Mouse (Mus musculus): ENCODE data around the gene Neurod2.

Neurod2 gene

GRCm38 (mm10) chr11:98354445-98354844, 25.0 kb upstream of the Neurod2 start:
- DNase-seq (ENCODE audit: low spot score in 2 of 2): no peak

DNA sequence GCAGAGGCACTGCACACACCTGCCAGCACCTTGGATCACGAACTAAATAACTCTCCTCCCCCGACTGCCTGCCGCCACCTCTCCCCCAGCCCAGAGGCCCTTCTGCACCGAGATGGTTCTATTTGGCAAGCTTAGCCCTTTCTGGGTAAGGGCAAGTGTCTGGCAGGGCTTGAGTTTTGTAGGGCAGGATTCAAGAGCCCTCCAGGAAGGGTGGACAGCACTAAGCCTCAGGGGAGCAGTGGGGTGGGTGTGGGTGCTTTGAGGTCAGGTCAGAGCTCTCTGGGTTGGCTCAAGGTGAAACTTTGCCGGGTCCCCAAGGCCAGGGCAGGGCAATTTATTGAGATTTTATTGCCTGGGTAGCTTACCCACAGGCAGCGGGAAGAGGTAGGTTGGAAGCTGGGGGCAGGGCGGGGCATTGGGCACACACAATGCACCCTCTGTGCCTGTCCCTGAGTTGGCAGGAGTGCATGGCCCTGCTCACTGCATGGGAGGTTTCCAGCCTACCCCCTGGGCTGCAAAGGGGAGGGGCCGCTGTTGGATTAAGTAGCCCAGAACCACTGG, 24.3 kb upstream of the Neurod2 start:
- DNase-seq (ENCODE audit: low spot score in 2 of 2): no peak

GRCm38 (mm10) chr11:98352272-98352990, 23.0 kb upstream of the Neurod2 start:
- DNase-seq (ENCODE audit: low spot score in 2 of 2): no peak

DNA sequence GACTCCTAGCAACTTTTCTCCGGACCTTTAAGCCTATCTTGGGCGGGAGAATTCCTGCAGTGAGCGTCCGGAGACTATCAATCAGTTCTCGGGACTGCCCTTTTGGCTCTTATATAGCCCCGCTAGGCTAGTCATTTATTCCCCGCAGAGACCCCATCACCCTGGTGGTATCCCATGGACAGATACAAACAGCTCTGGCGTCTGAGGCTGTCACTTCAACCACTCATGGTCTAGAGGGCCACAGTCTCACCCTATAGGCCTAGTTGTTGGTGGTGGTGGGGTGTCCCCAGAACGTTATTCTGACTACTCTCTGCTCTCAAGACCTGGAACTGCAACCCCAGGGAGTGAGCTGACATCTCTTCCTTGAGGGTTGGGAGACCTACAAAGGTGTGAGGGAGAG, 19.9 kb upstream of the Neurod2 start:
- DNase-seq (ENCODE audit: low spot score in 2 of 2): no peak

DNA sequence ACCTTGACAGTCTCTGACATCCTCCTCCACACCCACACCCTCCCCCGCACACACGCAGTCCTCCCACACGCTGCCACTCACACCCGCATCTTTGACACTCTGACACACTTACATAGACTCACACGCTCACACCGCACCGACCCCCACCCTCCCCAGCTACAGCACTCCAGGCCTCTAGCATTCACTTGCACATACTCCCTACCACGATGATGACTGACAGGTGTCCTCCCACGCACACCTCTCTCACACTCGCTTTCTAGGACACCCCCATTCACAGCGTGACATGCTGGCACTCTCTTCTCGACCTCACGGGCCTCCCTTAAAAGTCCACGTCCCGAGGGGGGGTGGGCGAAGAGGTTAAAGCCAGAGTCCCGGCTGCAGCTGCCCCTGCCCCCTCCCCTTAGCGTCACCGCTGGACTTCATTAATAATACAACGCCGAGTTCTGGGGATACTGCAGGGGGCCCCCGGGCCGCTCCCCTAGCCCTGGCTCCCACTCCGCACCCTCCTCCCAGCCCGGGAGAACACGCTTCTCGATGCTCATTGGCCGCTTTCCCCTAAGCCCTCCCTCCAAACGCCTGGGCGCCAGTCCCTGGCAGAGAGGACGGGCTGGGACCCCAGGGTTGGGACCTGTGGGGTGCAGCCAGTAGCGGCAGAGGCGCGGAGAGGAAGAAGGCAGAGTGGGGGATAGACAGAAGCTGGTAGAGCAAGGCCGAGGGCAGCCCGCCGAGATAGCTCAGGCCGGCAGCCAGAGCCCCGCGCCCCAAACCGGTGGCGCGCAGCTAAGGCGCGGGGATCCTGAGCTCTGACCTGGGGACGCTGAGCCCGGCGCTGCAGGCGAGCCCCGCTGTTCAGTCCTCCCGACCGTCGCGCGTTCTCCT, 18.9 kb upstream of the Neurod2 start, which contains the start of gene Ppp1r1b:
Gene Ppp1r1b, plus strand, starts transcription at position 322 of the 879 bp plus-strand sequence.
- no peak for DNase-seq (ENCODE audit: low spot score in 2 of 2)

DNA sequence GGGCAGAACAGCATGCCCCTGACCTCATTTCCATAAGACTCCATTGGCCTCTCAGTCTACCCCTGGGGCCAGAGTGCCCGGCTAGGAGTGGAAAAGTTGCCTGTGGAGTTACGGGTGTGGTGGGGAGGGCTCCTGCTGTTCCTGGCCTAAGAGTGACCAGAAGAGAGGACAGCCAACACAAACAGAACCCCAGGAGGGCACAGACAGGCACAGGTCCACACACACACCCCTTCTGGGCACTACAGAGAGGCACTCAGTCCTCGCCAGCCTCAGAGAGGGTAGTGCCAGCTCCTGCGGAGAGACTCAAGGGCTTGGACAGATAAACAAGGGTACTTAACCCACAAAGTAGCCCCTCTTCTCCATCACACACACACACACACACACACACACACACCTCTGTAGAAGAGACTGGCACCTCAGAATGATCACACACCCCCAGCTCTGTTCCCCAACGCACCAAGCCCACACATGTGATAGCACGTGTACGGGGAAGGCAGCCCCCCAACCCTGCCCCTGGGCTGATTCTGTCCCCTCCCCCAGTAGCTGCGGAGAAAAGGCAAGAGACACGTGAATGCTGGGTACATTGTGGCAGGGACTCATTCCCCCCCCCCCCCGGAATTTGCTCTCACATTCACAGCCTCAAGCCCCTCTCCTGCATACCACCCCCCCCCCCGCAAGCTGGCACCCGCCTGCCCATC, 18.1 kb upstream of the Neurod2 start:
- no peak for DNase-seq (ENCODE audit: low spot score in 2 of 2)

GRCm38 (mm10) chr11:98346168-98346567, 16.7 kb upstream of the Neurod2 start:
- DNase-seq (ENCODE audit: low spot score in 2 of 2): no peak

DNA sequence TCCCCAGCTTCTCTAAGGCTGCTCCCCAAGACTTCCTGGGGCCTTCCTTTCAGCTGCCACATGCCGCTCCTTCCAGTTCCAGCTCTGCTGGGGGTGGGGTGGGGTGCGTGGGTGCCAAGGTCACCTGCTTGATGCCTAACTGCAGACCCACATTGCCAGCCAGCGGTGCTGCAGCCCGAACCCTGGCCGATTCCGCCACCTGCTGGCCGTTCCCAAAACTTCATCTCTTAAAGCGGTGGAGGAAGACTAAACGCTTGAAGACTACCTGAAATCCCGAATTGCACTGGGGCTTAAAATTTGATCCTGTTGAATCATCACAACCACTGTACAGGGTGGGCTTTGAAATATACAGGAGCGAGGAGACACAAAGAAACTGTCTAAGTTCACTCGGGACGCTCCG, 15.8 kb upstream of the Neurod2 start:
- peak; percentile 76 to 92 for DNase-seq (ENCODE audit: low spot score in 2 of 2)

DNA sequence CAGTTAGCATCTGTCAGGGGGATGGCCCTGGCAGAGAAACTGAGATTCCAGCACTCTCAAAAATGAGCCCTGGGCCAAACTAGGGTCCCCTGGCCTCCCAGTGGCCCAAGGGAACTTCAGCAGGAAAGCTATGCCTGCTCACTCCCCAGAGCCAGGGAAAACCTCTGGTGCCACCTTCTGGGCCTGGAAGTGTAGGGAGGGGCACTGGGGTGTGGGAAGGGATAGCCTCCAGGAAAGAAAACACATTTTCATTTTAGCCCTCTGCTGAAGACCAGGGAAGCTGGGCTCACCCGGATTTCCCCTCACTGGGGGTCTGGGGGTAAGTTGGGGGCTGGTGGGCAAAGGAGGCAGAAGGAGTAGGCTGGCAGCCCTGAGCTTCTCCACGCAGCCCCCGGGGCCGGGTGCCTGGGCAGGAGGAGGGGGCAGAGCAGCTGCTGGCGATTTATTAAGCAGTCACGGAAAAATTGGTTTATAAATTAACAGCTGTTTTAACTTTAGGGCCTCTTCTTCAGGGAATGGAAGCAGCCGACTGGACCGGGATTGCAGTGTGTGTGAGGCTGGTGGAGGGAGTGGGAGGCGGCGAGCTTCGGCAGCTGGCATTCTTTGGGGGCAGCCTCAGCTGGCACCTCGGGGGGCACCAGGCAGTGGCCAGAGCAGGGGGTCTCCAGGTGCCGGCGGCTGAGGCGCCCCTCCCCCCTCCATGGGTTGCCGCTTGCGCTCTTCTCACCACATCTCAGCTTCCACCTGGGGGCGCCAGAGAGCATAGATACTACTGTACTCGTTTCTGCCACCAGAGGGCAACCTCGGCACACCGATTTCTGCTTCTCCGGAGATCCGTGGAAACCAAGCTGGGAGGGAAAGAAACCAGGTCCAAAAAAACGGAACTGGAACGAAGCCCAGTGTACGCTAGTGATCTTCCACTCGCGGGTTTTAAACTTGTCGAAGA, 12.8 kb upstream of the Neurod2 start:
- peak; percentile 85 to 98 for DNase-seq (ENCODE audit: low spot score in 2 of 2)

DNA sequence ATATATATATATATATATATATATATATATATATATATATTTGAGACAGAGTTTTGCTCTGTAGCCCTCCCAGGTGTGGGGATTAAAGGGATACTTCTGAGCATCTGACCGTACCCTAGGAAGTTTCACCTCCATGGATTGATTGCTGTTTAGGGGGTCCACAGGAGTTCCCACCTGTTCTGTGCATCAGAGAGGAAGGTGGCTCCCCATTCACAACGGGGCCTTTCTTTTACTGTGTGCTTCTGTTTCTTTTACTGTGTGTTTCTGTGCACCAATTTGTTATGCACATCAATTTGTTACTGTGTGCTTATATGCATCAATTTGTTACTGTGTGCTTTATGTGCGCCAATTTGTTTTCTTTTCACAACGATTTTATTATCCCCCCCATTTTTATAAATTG, 11.7 kb upstream of the Neurod2 start:
- DNase-seq (ENCODE audit: low spot score in 2 of 2): no peak

DNA sequence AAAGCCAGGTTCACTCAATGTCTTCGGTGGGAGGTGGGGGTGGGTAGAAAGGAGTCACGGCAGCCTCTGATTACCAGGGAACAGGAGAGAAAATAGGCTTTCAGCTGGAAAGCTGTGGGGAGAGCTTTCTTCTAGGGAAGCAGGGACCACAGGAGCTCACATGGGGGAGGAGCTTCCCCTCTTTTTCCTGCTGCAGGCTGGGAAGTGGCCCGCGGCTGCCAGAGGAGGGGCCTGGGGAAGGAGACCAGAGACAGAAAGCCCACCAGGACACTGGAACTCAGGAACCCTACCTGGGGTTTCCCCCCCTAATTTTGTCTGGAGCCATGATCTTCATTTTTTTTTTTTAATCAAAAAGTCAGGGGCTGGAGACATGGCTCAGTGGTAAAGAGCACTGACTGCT, 11.1 kb upstream of the Neurod2 start:
- no peak for DNase-seq (ENCODE audit: low spot score in 2 of 2)

GRCm38 (mm10) chr11:98339679-98340287, 10.3 kb upstream of the Neurod2 start:
- peak in 1 of 2 experiments; percentile 42 for DNase-seq (ENCODE audit: low spot score in 2 of 2)

GRCm38 (mm10) chr11:98339071-98339501, 9.6 kb upstream of the Neurod2 start:
- DNase-seq (ENCODE audit: low spot score in 2 of 2): no peak

DNA sequence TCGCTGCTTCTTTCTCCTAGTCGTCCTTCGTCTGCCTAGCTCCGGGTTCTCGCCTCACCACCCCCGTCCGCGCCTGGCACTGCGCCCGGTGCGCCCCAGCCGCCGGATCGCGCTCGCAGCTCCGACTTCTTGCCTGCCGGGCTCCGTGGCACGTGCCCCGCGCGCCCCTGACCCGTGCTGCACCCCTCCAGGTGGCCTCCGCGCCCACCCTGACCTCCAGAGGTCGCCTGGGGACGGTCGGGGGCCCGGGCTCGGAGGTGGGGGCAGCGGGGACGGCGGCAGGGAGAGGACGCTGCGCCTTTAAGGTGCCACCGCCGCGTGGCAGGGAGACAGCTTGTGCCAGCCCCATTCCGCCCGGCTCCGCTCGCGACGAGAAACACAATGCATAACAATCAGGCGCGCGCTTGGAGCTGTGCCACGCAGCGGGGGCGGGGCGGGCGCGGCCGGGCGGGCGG, 9.1 kb upstream of the Neurod2 start:
- DNase-seq (ENCODE audit: low spot score in 2 of 2): no peak

DNA sequence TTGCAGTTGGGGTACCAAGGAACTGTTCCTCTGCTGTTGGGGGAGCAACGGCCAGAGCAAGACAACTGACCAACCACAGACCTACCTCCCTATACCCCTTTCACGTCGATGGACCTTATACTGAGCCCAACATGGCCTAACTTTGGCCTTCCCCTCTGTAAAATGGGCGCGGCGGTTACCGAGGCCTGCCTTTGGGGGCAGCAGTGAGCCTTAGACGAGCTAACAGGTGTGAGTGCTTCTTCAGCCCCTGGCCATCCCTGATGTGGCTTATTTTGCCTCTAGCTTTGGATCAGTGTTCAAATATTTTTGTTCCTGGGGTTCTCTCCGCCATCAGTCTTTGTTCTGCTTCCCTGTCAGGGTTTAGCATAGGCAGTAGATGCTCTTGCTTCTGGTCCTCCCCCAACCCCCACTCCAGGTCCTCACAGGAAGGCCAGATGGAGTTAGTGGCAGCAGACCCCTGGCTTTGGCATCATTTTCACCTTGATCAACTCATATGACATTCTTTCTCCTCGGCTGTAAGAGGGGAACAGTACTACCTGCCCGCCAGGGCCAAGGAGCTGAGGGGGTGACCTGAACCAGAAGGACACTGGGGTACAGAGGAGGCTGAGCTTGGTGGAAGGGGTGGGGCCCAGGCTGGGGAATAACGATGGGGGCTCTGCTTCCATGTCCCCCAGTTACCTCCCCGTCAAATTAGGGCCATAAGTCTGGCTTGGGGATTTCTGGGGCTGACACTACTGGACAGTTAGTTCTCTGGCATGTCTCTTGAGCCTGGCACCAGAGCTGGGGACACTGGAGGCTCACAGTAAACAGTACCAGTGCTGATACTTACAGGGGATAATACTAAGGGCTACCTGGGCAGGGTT, 7.0 kb upstream of the Neurod2 start:
- DNase-seq (ENCODE audit: low spot score in 2 of 2): no peak

DNA sequence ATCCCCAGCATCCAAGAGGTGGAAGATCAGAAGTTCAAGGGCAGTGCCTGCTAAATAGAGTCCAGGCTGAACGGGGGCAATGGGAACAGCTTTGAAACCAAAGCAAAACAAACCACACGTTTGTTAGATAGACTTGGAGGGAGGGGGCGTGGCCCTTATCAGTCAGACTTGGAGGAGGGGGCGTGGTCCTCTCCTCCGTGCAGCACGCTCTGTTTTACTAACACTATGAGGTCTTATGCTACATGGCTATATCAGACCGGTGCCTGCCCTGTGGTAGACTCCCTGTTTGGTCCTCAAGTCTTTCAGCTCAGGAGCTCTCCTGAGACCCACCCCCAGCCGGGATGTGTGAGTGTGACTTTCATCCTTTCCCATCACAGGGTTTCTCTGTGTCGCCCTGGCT, 5.8 kb upstream of the Neurod2 start:
- peak in 1 of 2 experiments; percentile 56 for DNase-seq (ENCODE audit: low spot score in 2 of 2)

DNA sequence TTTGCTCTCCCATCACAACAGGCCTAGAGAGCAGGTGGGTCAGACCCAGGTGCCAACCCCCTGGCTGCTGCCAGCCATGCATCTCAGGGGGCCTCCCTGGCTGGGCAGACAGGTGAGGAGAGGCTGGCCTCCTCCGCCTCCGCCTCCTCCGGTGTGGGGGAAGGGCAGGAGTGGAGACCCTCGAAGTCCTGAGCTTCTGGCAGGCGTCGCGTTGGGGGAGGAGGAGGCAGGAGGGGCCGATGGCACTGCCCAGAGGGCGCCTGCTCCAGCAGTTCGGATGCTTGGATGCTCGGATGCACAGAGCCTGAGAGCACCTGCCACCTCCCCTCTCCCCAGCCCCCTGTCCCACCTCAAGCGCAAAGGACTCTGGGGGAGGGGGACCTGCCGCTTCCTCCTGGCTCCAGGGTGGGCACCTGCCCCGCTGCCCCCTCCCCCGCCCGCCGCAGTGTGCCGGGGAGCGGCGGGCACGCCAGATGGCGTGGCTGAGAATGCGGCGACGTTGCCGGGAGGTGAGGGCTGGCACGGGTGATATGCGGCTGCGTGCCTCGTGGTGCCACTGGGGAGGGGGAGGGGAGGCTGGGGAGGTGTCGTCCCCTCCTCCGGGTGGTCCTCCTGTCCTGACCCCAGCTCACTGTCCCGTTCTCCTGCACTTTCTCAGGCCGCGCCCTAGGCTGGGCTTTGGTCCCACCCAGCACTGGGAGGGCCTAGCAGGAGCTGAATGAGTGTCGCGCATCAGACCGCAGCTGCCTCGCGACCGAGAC, 4.7 kb upstream of the Neurod2 start:
- peak in 1 of 2 experiments; percentile 63 for DNase-seq (ENCODE audit: low spot score in 2 of 2)

- DNase-seq (ENCODE audit: low spot score in 2 of 2): peak in 1 of 2 experiments; percentile 54
These were observed 3.8 kb upstream of the Neurod2 start for GRCm38 (mm10) chr11:98333263-98333696.

Measured in spleen, postnatal 4 days (tissue).